Mouse (Mus musculus): ENCODE results near the gene Zfp341. TPM values are rescaled to one million over a fixed set of nuclear protein-coding genes. Genes with fewer than 3 reads are reported as not detected.

Zfp341 gene
- polyA plus RNA-seq, 1 experiment from 2014 or later: 1.6 TPM

DNA sequence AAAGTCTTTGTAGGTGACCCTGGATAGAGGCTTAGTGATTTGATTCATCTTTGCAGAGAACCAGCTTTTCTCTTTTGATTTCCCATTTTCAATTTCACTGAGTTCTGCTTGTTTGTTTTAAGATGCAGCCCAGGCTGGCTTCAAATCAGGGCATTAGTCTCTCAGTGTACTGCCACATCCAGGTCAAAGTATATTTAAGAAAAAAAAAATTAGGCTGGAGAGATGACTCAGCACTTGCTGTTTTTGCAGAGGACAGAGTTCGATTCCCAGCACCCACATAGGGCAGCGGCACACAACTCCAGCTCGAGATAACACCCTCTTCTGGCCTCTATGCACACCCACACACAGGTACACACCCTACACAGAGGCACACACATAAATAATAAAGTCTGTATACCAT lies 21.9 kb upstream of the Zfp341 start:
- no peak overlapping the region for H3K9ac ChIP-seq
- H3K36me3 ChIP-seq: peaks cover 40% of the 10 kb centered on the region
- H3K27me3 ChIP-seq: no peaks in the 10 kb centered on the region
- H3K4me1 ChIP-seq: no peaks in the 10 kb centered on the region
- 88% methylated on average over 3 of the region's 3 CpGs for WGBS
- H3K4me3 ChIP-seq (replicated peaks): no peak overlapping the region
- no peaks in the 10 kb centered on the region for H3K9me3 ChIP-seq (replicated peaks)
- H3K4me2 ChIP-seq (replicated peaks): no peak overlapping the region
- no peak for ATAC-seq (ENCODE audit: insufficient number of reproducible peaks, low FRiP score, low TSS enrichment, low read depth)
- H3K27ac ChIP-seq (replicated peaks): no peak overlapping the region

DNA sequence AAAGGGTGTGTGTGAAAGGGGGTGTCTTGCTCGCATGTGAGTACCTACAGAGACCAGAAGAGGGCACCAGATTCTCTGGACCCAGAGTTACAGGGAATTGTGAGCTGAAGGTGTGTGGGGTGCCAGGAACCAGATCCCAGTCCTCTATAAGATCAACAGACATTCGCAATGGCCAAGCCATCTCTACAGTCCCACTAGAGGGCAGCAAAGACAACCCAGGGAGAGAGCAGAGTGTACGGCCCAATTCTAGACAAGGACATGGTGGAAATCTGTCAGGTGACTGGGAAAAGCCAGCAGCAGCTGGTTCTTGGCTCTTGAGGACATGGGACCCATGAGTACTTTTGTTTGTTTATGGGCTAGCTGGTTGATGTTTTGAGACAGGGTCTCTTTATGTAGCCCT lies 20.1 kb upstream of the Zfp341 start:
- Histone ChIP-seq H3K9me3 (replicated peaks) (no peaks in the 10 kb centered on the region), H3K27ac (replicated peaks) (no peak overlapping the region), H3K4me3 (replicated peaks) (no peak overlapping the region), H3K27me3 (no peaks in the 10 kb centered on the region), H3K4me1 (no peaks in the 10 kb centered on the region), H3K36me3 (peaks cover 24% of the 10 kb centered on the region; the same call in 1 of the 2 replicates), H3K9ac (no peak overlapping the region), H3K4me2 (replicated peaks) (no peak overlapping the region)
- ATAC-seq (ENCODE audit: insufficient number of reproducible peaks, low FRiP score, low TSS enrichment, low read depth): no peak
- 80% methylated on average over 3 of the region's 3 CpGs for WGBS

GRCm38 (mm10) chr2:154595775-154596174 lies 17.3 kb upstream of the Zfp341 start:
- H3K9ac ChIP-seq: no peak overlapping the region
- no peaks in the 10 kb centered on the region for H3K9me3 ChIP-seq (replicated peaks)
- ATAC-seq (ENCODE audit: insufficient number of reproducible peaks, low FRiP score, low TSS enrichment, low read depth): no peak
- H3K4me2 ChIP-seq (replicated peaks): no peak overlapping the region
- peaks cover 24% of the 10 kb centered on the region; the same call in 1 of the 2 replicates for H3K36me3 ChIP-seq
- 62% methylated on average over 5 of the region's 5 CpGs for WGBS
- H3K4me3 ChIP-seq (replicated peaks): no peak overlapping the region
- no peaks in the 10 kb centered on the region for H3K27me3 ChIP-seq
- 0 out of 2 replicates have a peak overlapping the region, but pooled peaks have one; percentile 17 for H3K27ac ChIP-seq (replicated peaks)
- no peaks in the 10 kb centered on the region for H3K4me1 ChIP-seq

DNA sequence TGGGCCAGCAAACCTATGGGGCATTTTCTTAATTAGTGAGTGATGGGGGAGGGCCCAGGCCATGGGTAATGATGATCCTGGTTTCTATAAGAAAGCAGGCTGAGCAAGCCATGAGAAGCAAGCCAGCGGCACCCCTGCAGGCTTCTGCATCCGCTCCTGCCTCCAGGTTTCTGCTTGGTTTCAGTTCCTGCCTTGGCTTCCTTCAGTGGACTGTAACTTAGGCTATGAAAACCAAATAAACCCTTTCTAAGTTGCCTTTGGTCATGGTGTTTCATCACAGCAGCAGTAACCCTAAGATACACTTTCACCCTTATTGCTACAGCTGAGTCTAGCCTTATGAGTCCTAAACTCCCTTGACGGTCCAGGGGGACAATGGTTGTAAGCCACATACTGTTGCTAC lies 15.7 kb upstream of the Zfp341 start:
- H3K9ac ChIP-seq: no peak overlapping the region
- WGBS: 89% methylated on average over 3 of the region's 3 CpGs
- H3K4me2 ChIP-seq (replicated peaks): no peak overlapping the region
- ATAC-seq (ENCODE audit: insufficient number of reproducible peaks, low FRiP score, low TSS enrichment, low read depth): no peak
- H3K4me1 ChIP-seq: peaks cover 2% of the 10 kb centered on the region
- no peaks in the 10 kb centered on the region for H3K9me3 ChIP-seq (replicated peaks)
- H3K4me3 ChIP-seq (replicated peaks): no peak overlapping the region
- no peaks in the 10 kb centered on the region for H3K27me3 ChIP-seq
- no peak overlapping the region for H3K27ac ChIP-seq (replicated peaks)
- H3K36me3 ChIP-seq: peaks cover 23% of the 10 kb centered on the region; the same call in 1 of the 2 replicates

- H3K9ac ChIP-seq: no peak overlapping the region
- ATAC-seq (ENCODE audit: insufficient number of reproducible peaks, low FRiP score, low TSS enrichment, low read depth): no peak
These were observed 12.5 kb upstream of the Zfp341 start for GRCm38 (mm10) chr2:154600586-154600985.

GRCm38 (mm10) chr2:154601324-154601723 lies 11.8 kb upstream of the Zfp341 start:
- no peak for ATAC-seq (ENCODE audit: insufficient number of reproducible peaks, low FRiP score, low TSS enrichment, low read depth)
- WGBS: 73% methylated on average over 3 of the region's 3 CpGs
- no peaks in the 10 kb centered on the region for H3K36me3 ChIP-seq
- H3K9ac ChIP-seq: no peak overlapping the region
- no peaks in the 10 kb centered on the region for H3K9me3 ChIP-seq (replicated peaks)
- H3K4me2 ChIP-seq (replicated peaks): no peak overlapping the region
- H3K4me1 ChIP-seq: peaks cover 16% of the 10 kb centered on the region
- no peak overlapping the region for H3K4me3 ChIP-seq (replicated peaks)
- no peaks in the 10 kb centered on the region for H3K27me3 ChIP-seq
- H3K27ac ChIP-seq (replicated peaks): no peak overlapping the region

More at GRCm38 (mm10) chr2:154600586-154600985, 12.5 kb upstream of the Zfp341 start:
- Histone ChIP-seq H3K4me1 (peaks cover 16% of the 10 kb centered on the region), H3K27ac (replicated peaks) (no peak overlapping the region), H3K36me3 (no peaks in the 10 kb centered on the region), H3K4me3 (replicated peaks) (no peak overlapping the region), H3K4me2 (replicated peaks) (no peak overlapping the region), H3K27me3 (no peaks in the 10 kb centered on the region), H3K9me3 (replicated peaks) (no peaks in the 10 kb centered on the region)
- 70% methylated on average over 6 of the region's 6 CpGs for WGBS

DNA sequence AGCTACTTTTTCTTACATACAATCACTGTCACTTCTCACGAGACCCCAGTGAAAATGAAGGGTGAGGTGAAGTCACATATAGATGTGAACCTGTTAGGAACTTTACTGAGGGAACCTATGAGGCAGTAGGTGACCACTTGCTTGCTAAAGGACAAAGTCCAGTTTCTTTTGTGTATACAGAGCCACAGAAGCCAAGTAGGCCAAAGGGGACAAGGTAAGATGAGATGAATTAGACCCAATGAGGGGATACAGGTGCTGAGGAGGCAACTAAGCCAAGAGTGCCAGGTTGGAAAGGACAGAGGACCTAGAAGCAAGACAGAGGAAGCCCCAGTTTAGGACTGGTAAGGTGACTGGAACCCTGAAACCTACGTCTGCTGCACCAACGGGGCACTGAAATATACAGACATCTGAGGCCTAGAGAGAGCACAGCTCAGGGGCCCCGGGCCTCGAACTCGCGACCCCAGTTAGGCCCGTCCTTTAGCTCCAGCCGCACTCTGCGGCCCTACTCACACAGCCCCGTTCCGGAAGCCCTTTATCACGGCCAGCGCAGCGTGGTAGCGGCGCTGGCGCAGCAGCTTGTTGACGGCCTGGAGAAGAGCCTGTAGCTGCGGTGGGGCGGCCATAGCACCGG lies 10.0 kb upstream of the Zfp341 start:
- Histone ChIP-seq H3K4me2 (replicated peaks) (peak overlapping the region; percentile 68), H3K4me1 (peaks cover 16% of the 10 kb centered on the region), H3K4me3 (replicated peaks) (peak overlapping the region; percentile 83), H3K9ac (peak overlapping the region; percentile 94), H3K36me3 (no peaks in the 10 kb centered on the region), H3K27ac (replicated peaks) (peak overlapping the region; percentile 51; the same call in 1 of the 2 replicates), H3K27me3 (no peaks in the 10 kb centered on the region), H3K9me3 (replicated peaks) (no peaks in the 10 kb centered on the region)
- ATAC-seq (ENCODE audit: insufficient number of reproducible peaks, low FRiP score, low TSS enrichment, low read depth): peak; percentile 52
- 14% methylated on average over 22 of the region's 22 CpGs for WGBS

DNA sequence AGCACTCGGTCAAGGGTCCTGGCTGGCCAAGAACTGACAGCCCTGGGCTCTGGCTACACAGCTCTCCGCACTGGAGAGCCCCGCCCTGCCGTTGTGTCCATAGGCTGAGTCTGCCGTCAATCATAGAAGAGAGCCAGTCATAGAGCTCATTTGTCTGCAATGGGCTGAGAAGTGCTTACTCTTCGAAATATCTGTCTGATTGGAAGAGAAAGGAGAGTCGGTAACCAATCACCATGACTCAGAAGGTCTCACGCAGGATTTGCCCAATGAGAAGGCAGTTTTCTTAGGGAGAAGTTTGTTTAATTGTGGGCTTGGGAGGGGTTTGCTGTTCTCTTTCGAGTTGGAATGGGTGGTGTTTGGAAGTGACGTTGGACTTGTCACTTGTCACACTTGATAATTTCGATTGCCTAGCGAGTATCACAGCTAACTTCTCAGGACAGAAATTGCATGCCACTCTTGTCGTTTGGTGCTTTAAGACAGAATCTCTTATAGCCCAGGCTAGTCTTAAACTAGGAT lies 9.4 kb upstream of the Zfp341 start, which contains the start of gene Pxmp4:
TSS of gene Pxmp4 (minus strand) at position 71 of the 516 bp plus-strand sequence.
- peak within 1 kb of the TSS; percentile 83 for H3K4me3 ChIP-seq (replicated peaks)
- H3K9me3 ChIP-seq (replicated peaks): no peaks in the 10 kb centered on the region
- no peaks in the 10 kb centered on the region for H3K27me3 ChIP-seq
- H3K9ac ChIP-seq: peak within 1 kb of the TSS; percentile 94
- peak within 1 kb of the TSS; percentile 51; the same call in 1 of the 2 replicates for H3K27ac ChIP-seq (replicated peaks)
- peak within 1 kb of the TSS; percentile 68 for H3K4me2 ChIP-seq (replicated peaks)
- H3K4me1 ChIP-seq: peaks cover 16% of the 10 kb centered on the region
- H3K36me3 ChIP-seq: no peaks in the 10 kb centered on the region
- ATAC-seq (ENCODE audit: insufficient number of reproducible peaks, low FRiP score, low TSS enrichment, low read depth): peak; percentile 100
- WGBS: under 1% methylated on average over 13 of the region's 13 CpGs

DNA sequence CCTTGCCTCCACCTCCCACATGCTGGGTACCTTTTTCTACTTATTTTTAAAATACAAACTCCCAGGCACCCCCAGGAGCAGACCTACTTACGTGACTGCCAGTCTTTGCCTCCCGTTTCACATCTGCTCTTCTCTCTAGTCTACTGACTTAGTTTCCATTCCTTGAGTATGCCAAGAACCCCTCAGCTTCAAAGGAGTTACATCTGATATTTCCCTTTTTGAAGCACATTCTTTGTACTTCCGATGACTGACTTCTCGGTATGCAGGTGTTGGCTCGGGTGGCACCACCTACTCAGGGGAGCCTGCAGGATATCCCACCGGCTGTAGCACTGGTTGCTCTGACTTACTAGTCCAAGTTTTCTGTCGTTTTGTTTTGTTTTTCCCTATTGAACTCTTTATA lies 8.9 kb upstream of the Zfp341 start:
- Histone ChIP-seq H3K9ac (no peak overlapping the region), H3K9me3 (replicated peaks) (no peaks in the 10 kb centered on the region), H3K4me1 (peaks cover 16% of the 10 kb centered on the region), H3K4me2 (replicated peaks) (peak overlapping the region; percentile 68), H3K27me3 (no peaks in the 10 kb centered on the region), H3K27ac (replicated peaks) (peak overlapping the region; percentile 8; the same call in 1 of the 2 replicates), H3K4me3 (replicated peaks) (peak overlapping the region; percentile 83), H3K36me3 (no peaks in the 10 kb centered on the region)
- 33% methylated on average over 7 of the region's 7 CpGs for WGBS
- no peak for ATAC-seq (ENCODE audit: insufficient number of reproducible peaks, low FRiP score, low TSS enrichment, low read depth)

DNA sequence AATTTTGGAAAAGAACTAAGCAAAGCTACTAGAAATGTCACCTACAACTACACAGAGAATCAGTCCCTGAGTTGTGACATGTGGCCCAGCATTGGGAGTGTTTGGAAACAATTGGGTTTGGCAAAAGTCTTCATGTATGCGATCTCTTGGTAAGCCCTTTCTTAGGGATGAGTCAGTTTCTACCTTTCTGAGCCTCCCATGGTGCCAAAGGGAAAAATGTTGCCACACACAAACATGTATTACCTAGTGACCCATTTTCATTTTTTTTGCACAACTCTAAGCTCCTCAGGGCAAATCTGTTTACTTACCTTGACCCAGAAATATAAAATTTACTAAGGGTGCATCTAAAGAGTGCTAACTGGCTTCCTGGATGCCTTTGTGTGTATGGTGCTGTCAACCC lies 6.1 kb upstream of the Zfp341 start:
- H3K9ac ChIP-seq: no peak overlapping the region
- 68% methylated on average over 1 of the region's 1 CpGs for WGBS
- H3K9me3 ChIP-seq (replicated peaks): no peaks in the 10 kb centered on the region
- H3K4me2 ChIP-seq (replicated peaks): no peak overlapping the region
- H3K36me3 ChIP-seq: no peaks in the 10 kb centered on the region
- H3K4me3 ChIP-seq (replicated peaks): no peak overlapping the region
- no peak for ATAC-seq (ENCODE audit: insufficient number of reproducible peaks, low FRiP score, low TSS enrichment, low read depth)
- H3K27ac ChIP-seq (replicated peaks): no peak overlapping the region
- H3K4me1 ChIP-seq: peaks cover 16% of the 10 kb centered on the region
- no peaks in the 10 kb centered on the region for H3K27me3 ChIP-seq

DNA sequence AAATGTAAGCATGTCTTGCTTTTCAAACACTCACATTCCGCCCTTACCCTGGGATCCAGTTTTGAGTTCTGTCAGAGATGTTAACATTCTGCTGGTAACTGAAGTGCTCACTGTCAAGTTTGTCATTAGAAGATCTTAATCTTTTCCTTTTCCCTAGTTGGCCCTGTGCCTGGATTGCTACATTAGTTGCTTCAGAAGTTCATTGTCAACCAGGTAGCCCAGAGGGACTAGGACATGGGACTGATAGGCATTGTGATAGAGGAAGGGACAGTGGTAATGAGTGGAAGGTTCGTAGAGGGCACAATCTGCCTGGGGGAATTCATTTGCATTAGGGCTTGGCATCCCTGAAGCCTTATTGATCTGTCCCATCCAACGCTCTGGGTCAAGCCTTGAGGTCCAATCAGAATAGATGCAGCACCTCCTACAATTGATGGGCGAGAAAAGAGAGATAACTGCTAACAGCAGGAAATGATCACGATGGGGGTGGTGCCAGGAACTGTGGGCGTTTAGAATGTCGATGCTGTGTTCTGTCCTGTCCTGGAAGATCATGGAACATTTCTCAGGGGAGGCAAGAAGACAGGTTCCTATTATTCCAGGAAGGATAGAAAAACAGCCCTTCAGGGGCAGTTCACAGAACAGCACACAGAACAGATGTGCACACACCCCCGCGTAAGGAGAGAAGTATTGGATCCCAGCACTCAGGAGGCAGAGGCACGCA lies 3.9 kb upstream of the Zfp341 start:
- WGBS: 55% methylated on average over 10 of the region's 10 CpGs
- no peaks in the 10 kb centered on the region for H3K36me3 ChIP-seq
- H3K27ac ChIP-seq (replicated peaks): no peak overlapping the region
- no peak overlapping the region for H3K4me3 ChIP-seq (replicated peaks)
- H3K9ac ChIP-seq: no peak overlapping the region
- H3K27me3 ChIP-seq: no peaks in the 10 kb centered on the region
- H3K9me3 ChIP-seq (replicated peaks): no peaks in the 10 kb centered on the region
- no peak overlapping the region for H3K4me2 ChIP-seq (replicated peaks)
- ATAC-seq (ENCODE audit: insufficient number of reproducible peaks, low FRiP score, low TSS enrichment, low read depth): no peak
- H3K4me1 ChIP-seq: peaks cover 14% of the 10 kb centered on the region

Data from embryonic facial prominence, embryonic 15.5 days (tissue).